ENCODE assay signal across 8 mouse cellular contexts in genomic region chr4:116143891-116144717, GRCm38 (mm10). TPM values are rescaled to one million over a fixed set of nuclear protein-coding genes. Genes with fewer than 3 reads are reported as not detected.
DNase-seq lines count a peak whose midpoint lies in the region; ATAC-seq lines count a peak whose summit lies in the region.

No protein-coding gene starts in this region.

- H3K9me3 ChIP-seq in hindbrain, embryonic 16.5 days (ENCODE audit: control insufficient read depth, low read length): no peaks in the 10 kb centered on the region

- H3K27ac ChIP-seq in hindbrain, embryonic 16.5 days (ENCODE audit: low read depth, low read length): no peak overlapping the region

- no peaks in the 10 kb centered on the region for H3K36me3 ChIP-seq in hindbrain, embryonic 16.5 days (ENCODE audit: control insufficient read depth, insufficient read depth, low read length)

- no peaks in the 10 kb centered on the region for H3K27me3 ChIP-seq in hindbrain, embryonic 16.5 days (replicated peaks; ENCODE audit: control insufficient read depth, insufficient read depth, low read length)

- peak overlapping the region; percentile 61 for H3K4me3 ChIP-seq in hindbrain, embryonic 16.5 days (ENCODE audit: low read length)

- H3K9ac ChIP-seq in hindbrain, embryonic 16.5 days (ENCODE audit: low read depth, low read length): peak overlapping the region; percentile 68

- peak overlapping the region; percentile 94 for H3K4me2 ChIP-seq in hindbrain, embryonic 16.5 days (ENCODE audit: low read length)

- peak; percentile 46 for ATAC-seq in activated CD4-positive, CD25-positive, alpha-beta regulatory T cell, adult 4 months
- peak; percentile 76 for ATAC-seq in hindbrain, embryonic 16.5 days
- ATAC-seq in megakaryocyte progenitor cell, adult 5-6 weeks (replicated peaks; ENCODE audit: poor library complexity): peak; percentile 70

- under 1% methylated on average over 39 of the region's 47 CpGs for WGBS in hindbrain, embryonic 16.5 days

- DNase-seq in cerebellum, postnatal 25 days: peak; percentile 92 to 93
- peak; percentile 70 for DNase-seq in gastrocnemius, postnatal 10 days
- DNase-seq in left cerebral cortex, postnatal 14 days (ENCODE audit: low spot score in 2 of 2): peak; percentile 52 to 76
- peak; percentile 83 to 87 for DNase-seq in right cerebral cortex, postnatal 10 days (ENCODE audit: low spot score in 2 of 2)
- DNase-seq in yolk sac, embryonic 10.5 days (ENCODE audit: low spot score): peak; percentile 30

- H3K4me1 ChIP-seq in hindbrain, embryonic 16.5 days (ENCODE audit: control insufficient read depth, insufficient read depth, low read depth, low read length): peaks cover 5% of the 10 kb centered on the region; the same call in 1 of the 2 replicates

- intact Hi-C loops in left cerebral cortex, postnatal 14 days (cut with DNase I): no loop called here

RNA-seq across cellular contexts. Expression of gene Lurap1, which starts 7.0 kb away (rescaled TPM):
- polyA plus RNA-seq in activated CD4-positive, CD25-positive, alpha-beta regulatory T cell, adult 4 months (2017; shearing (Covaris generic)): under 1 TPM; 0.15 to 0.63 TPM
- total RNA-seq in gastrocnemius, postnatal 10 days (2021): 10 to 100 TPM in 1 of 2 experiments, 1 to 10 TPM in 1; 9.6 to 14.5 TPM
- polyA plus RNA-seq in hindbrain, embryonic 16.5 days (2015; fragmentation: Nextera tagmentation; extraction: Ambion mirVana): 3.3 and 3.7 TPM in 2 replicates
- 10 to 100 TPM; 23.3 to 29.5 TPM for total RNA-seq in left cerebral cortex, postnatal 14 days (2021)
- total RNA-seq in megakaryocyte progenitor cell, adult 5-6 weeks (2015): not detected in 2 replicates
- total RNA-seq in megakaryocyte progenitor cell, adult 5-6 weeks (2017): 0.10 TPM in 1 of 2 replicates, not detected in the other

RNA-seq across cellular contexts. Expression of gene Pomgnt1, which starts 20.5 kb away (rescaled TPM):
- polyA plus RNA-seq in activated CD4-positive, CD25-positive, alpha-beta regulatory T cell, adult 4 months (2017; shearing (Covaris generic)): 1 to 10 TPM; 6.0 to 8.2 TPM
- 10 to 100 TPM; 53.7 to 55.1 TPM for total RNA-seq in gastrocnemius, postnatal 10 days (2021)
- polyA plus RNA-seq in hindbrain, embryonic 16.5 days (2015; fragmentation: Nextera tagmentation; extraction: Ambion mirVana): 68.2 and 72.1 TPM in 2 replicates
- total RNA-seq in left cerebral cortex, postnatal 14 days (2021): 10 to 100 TPM; 69.3 to 71.5 TPM
- total RNA-seq in megakaryocyte progenitor cell, adult 5-6 weeks (2015): 8.2 and 13.1 TPM in 2 replicates
- total RNA-seq in megakaryocyte progenitor cell, adult 5-6 weeks (2017): 12.5 and 16.9 TPM in 2 replicates

RNA-seq across cellular contexts. Expression of gene Rad54l, which starts 20.6 kb away (rescaled TPM):
- 10 to 100 TPM; 10.2 to 11.8 TPM for polyA plus RNA-seq in activated CD4-positive, CD25-positive, alpha-beta regulatory T cell, adult 4 months (2017; shearing (Covaris generic))
- total RNA-seq in gastrocnemius, postnatal 10 days (2021): 1 to 10 TPM; 2.2 to 3.6 TPM
- 7.6 and 9.1 TPM in 2 replicates for polyA plus RNA-seq in hindbrain, embryonic 16.5 days (2015; fragmentation: Nextera tagmentation; extraction: Ambion mirVana)
- total RNA-seq in left cerebral cortex, postnatal 14 days (2021): under 1 TPM; 0.55 to 0.82 TPM
- 23.4 and 26.0 TPM in 2 replicates for total RNA-seq in megakaryocyte progenitor cell, adult 5-6 weeks (2015)
- total RNA-seq in megakaryocyte progenitor cell, adult 5-6 weeks (2017): 27.2 and 33.9 TPM in 2 replicates

RNA-seq across cellular contexts. Expression of gene Tspan1, which starts 23.3 kb away (rescaled TPM):
- not detected for polyA plus RNA-seq in activated CD4-positive, CD25-positive, alpha-beta regulatory T cell, adult 4 months (2017; shearing (Covaris generic))
- total RNA-seq in gastrocnemius, postnatal 10 days (2021): not detected
- 0.11 and 0.63 TPM in 2 replicates for polyA plus RNA-seq in hindbrain, embryonic 16.5 days (2015; fragmentation: Nextera tagmentation; extraction: Ambion mirVana)
- total RNA-seq in left cerebral cortex, postnatal 14 days (2021): under 1 TPM in 1 of 2 experiments, not detected in 1; 0.47 TPM
- not detected in 2 replicates for total RNA-seq in megakaryocyte progenitor cell, adult 5-6 weeks (2015)
- total RNA-seq in megakaryocyte progenitor cell, adult 5-6 weeks (2017): 0.07 TPM in 1 of 2 replicates, not detected in the other

RNA-seq across cellular contexts. Expression of gene 1700042G07Rik, which starts 29.1 kb away (rescaled TPM):
- polyA plus RNA-seq in activated CD4-positive, CD25-positive, alpha-beta regulatory T cell, adult 4 months (2017; shearing (Covaris generic)): not detected
- total RNA-seq in gastrocnemius, postnatal 10 days (2021): not detected
- not detected in 2 replicates for polyA plus RNA-seq in hindbrain, embryonic 16.5 days (2015; fragmentation: Nextera tagmentation; extraction: Ambion mirVana)
- total RNA-seq in left cerebral cortex, postnatal 14 days (2021): not detected
- total RNA-seq in megakaryocyte progenitor cell, adult 5-6 weeks (2015): not detected in 2 replicates
- not detected in 2 replicates for total RNA-seq in megakaryocyte progenitor cell, adult 5-6 weeks (2017)

Comparison
In these comparisons a context has a peak if more than half of its experiments do, and no peak if none do; other contexts are left out.
1. DNase-seq: peak in every context shown above with its lines; median percentile 92 in cerebellum, postnatal 25 days; 85 in right cerebral cortex, postnatal 10 days; 70 in gastrocnemius, postnatal 10 days; 64 in left cerebral cortex, postnatal 14 days; 30 in yolk sac, embryonic 10.5 days.
2. RNA of gene Lurap1, which starts 7.0 kb away (total RNA-seq): 23.3 to 29.5 TPM in left cerebral cortex, postnatal 14 days and 9.6 to 14.5 TPM in gastrocnemius, postnatal 10 days; 0.10 TPM in megakaryocyte progenitor cell, adult 5-6 weeks; every median in the first group is over 4 times any median in the second.
3. RNA of gene Rad54l, which starts 20.6 kb away (total RNA-seq): 23.4 to 33.9 TPM in megakaryocyte progenitor cell, adult 5-6 weeks; 2.2 to 3.6 TPM in gastrocnemius, postnatal 10 days and 0.55 to 0.82 TPM in left cerebral cortex, postnatal 14 days; every median in the first group is over 4 times any median in the second.
4. Peak in every context shown above with its lines, with median percentiles within 50 percentile points of each other: ATAC-seq.